Mouse (Mus musculus) liver, embryonic 15.5 days (tissue): ENCODE data around the gene Gm20388. TPM values are rescaled to one million over a fixed set of nuclear protein-coding genes. Genes with fewer than 3 reads are reported as not detected.

Experiments used
- ATAC-seq: fragments of 200-750 bp; cut with Nextera tagmentation; 2 replicates; pipeline ENCODE4 v1.8.0; 2017; ENCODE audit warnings: moderate number of reproducible peaks, mild to moderate bottlenecking, moderate library complexity; ENCODE audit not compliant: insufficient read depth
- H3K27ac ChIP-seq: fragments of 300-500 bp; sonication (generic); replicated peaks from 2 replicates; pipeline ENCODE4 v1.5.1; 2015; ENCODE audit warnings: mild to moderate bottlenecking, inconsistent platforms
- H3K27me3 ChIP-seq: fragments of 300-500 bp; sonication (generic); 2 replicates; pipeline ENCODE4 v1.6.1; 2015; ENCODE audit warnings: mild to moderate bottlenecking, inconsistent platforms
- H3K36me3 ChIP-seq: fragments of 300-500 bp; sonication (generic); replicated peaks from 2 replicates; pipeline ENCODE4 v1.6.1; 2015; ENCODE audit warnings: moderate library complexity, mild to moderate bottlenecking, inconsistent platforms
- H3K4me1 ChIP-seq: fragments of 300-500 bp; sonication (generic); replicated peaks from 2 replicates; pipeline ENCODE4 v1.6.1; 2015; ENCODE audit warnings: inconsistent platforms
- H3K4me2 ChIP-seq: fragments of 300-500 bp; sonication (generic); 2 replicates; pipeline ENCODE4 v1.6.1; 2015; ENCODE audit warnings: moderate library complexity, mild to moderate bottlenecking, inconsistent platforms
- H3K4me3 ChIP-seq: fragments of 300-500 bp; sonication (generic); replicated peaks from 2 replicates; pipeline ENCODE4 v1.5.1; 2015; ENCODE audit warnings: mild to moderate bottlenecking, inconsistent platforms
- H3K9ac ChIP-seq: fragments of 300-500 bp; sonication (generic); 2 replicates; pipeline ENCODE4 v1.6.1; 2015; ENCODE audit warnings: moderate library complexity, mild to moderate bottlenecking, inconsistent platforms
- H3K9me3 ChIP-seq: fragments of 300-500 bp; sonication (generic); replicated peaks from 2 replicates; pipeline ENCODE4 v1.6.1; 2016; ENCODE audit warnings: inconsistent platforms
- WGBS: fragments of 180-500 bp; shearing (Covaris S2); methylation state at CpG from one replicate; pipeline ENCODE4 v1.1.7; 2015; ENCODE audit warnings: mixed read lengths; ENCODE audit not compliant: insufficient replicate concordance; 5-methylcytosine and 5-hydroxymethylcytosine counted together
- polyA plus RNA-seq: library from polyadenylated mRNA; unstranded; fragments of >200 nt; fragmentation: Nextera tagmentation; extraction: Ambion mirVana; gene quantifications from 2 replicates; pipeline ENCODE4 v1.2.1, GENCODE M21; 2015

Gm20388 gene
- polyA plus RNA-seq, 1 experiment from 2014 or later: not detected

- Histone ChIP-seq H3K4me2 (no peak overlapping the region), H3K27ac (no peak overlapping the region), H3K9me3 (no peaks in the 10 kb centered on the region), H3K36me3 (no peaks in the 10 kb centered on the region), H3K4me1 (0 out of 2 replicates have a peak, but pooled peaks cover 4% of the 10 kb centered on the region), H3K4me3 (no peak overlapping the region), H3K9ac (no peak overlapping the region), H3K27me3 (no peaks in the 10 kb centered on the region)
- ATAC-seq: no peak
- 57% methylated on average over 12 of the region's 12 CpGs for WGBS
These were observed 2152.0 kb downstream of the Gm20388 start for GRCm38 (mm10) chr8:122062508-122063223.

DNA sequence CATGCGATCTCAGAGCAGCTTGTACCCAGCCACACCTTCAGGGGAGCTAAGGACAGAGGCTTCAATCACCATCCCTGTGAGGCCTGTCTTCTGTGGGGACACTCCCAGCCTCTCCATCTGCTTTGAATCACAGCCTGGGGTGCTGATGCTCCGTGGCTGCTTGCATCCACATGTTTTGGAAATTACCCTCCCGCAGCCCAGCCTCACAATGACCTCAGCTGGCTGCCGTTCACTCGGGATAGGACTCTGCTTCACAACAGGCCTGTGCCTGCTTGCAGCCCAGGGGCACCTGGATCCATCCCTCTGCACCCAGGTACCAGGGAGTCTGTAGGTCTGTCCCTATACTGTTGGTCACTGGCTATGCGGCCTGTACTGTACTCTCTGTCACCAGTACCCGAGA lies 2153.7 kb downstream of the Gm20388 start:
- Histone ChIP-seq H3K27me3 (no peaks in the 10 kb centered on the region), H3K36me3 (no peaks in the 10 kb centered on the region), H3K27ac (no peak overlapping the region), H3K9me3 (no peaks in the 10 kb centered on the region), H3K4me2 (no peak overlapping the region), H3K4me1 (0 out of 2 replicates have a peak, but pooled peaks cover 4% of the 10 kb centered on the region), H3K4me3 (no peak overlapping the region), H3K9ac (no peak overlapping the region)
- ATAC-seq: no peak
- 63% methylated on average over 7 of the region's 7 CpGs for WGBS

DNA sequence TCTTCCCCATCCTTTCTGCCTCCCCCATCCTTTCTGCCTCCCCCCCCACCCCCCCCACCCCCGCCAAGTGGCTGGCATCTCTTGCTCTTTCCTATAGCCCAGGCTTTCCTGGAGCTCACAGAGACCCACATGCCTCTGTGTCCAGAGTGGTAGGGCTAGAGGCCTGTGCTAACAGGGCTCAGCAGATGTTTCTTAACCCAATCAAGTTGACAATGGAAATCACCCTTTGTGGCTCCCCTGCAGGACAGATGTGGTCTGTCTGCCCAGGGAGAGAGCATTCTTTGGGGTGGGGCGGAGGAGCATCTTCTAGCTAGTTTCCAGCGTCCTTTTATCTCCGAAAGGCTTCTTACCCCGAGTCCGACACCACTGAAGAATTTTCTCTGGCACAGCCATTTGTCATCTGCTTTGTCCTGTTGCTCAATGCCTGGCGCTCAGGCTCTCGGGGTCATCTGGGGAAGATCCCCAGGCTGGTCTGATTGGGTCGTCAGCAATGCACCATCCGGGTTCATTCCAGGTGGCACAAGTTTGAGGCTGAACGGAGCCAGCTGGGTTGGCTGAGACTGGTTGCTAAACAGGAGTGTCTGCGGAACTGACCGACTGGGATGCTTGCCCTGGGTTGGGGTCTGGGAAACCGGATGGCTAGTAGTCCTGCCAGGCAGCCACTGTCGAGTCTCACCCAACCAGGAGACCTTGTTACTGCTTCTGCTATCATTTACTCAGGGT lies 2157.3 kb downstream of the Gm20388 start:
- Histone ChIP-seq H3K4me1 (0 out of 2 replicates have a peak, but pooled peaks cover 2% of the 10 kb centered on the region), H3K4me3 (no peak overlapping the region), H3K4me2 (no peak overlapping the region), H3K36me3 (no peaks in the 10 kb centered on the region), H3K27me3 (peaks cover 4% of the 10 kb centered on the region; the same call in 1 of the 2 replicates), H3K9ac (no peak overlapping the region), H3K27ac (no peak overlapping the region), H3K9me3 (no peaks in the 10 kb centered on the region)
- no peak for ATAC-seq
- 61% methylated on average over 15 of the region's 15 CpGs for WGBS

GRCm38 (mm10) chr8:122068609-122069008 lies 2158.0 kb downstream of the Gm20388 start:
- Histone ChIP-seq H3K9ac (no peak overlapping the region), H3K4me2 (no peak overlapping the region), H3K4me1 (no peaks in the 10 kb centered on the region), H3K27ac (no peak overlapping the region), H3K27me3 (peaks cover 4% of the 10 kb centered on the region; the same call in 1 of the 2 replicates), H3K9me3 (no peaks in the 10 kb centered on the region), H3K36me3 (no peaks in the 10 kb centered on the region), H3K4me3 (no peak overlapping the region)
- WGBS: 58% methylated on average over 13 of the region's 13 CpGs
- no peak for ATAC-seq

GRCm38 (mm10) chr8:122069281-122069680 lies 2158.6 kb downstream of the Gm20388 start:
- Histone ChIP-seq H3K9me3 (no peaks in the 10 kb centered on the region), H3K4me1 (no peaks in the 10 kb centered on the region), H3K4me2 (no peak overlapping the region), H3K4me3 (no peak overlapping the region), H3K27ac (no peak overlapping the region), H3K9ac (no peak overlapping the region), H3K36me3 (no peaks in the 10 kb centered on the region), H3K27me3 (peaks cover 4% of the 10 kb centered on the region; the same call in 1 of the 2 replicates)
- ATAC-seq: no peak
- 65% methylated on average over 11 of the region's 11 CpGs for WGBS

- WGBS: 47% methylated on average over 4 of the region's 4 CpGs
- no peak overlapping the region for H3K27ac ChIP-seq
- no peak overlapping the region for H3K4me3 ChIP-seq
- H3K9ac ChIP-seq: no peak overlapping the region
- no peak overlapping the region for H3K4me2 ChIP-seq
- H3K36me3 ChIP-seq: no peaks in the 10 kb centered on the region
- no peaks in the 10 kb centered on the region for H3K9me3 ChIP-seq
- no peak for ATAC-seq
- no peaks in the 10 kb centered on the region for H3K4me1 ChIP-seq
- peaks cover 15% of the 10 kb centered on the region for H3K27me3 ChIP-seq
These were observed 2160.6 kb downstream of the Gm20388 start for GRCm38 (mm10) chr8:122071193-122071592.

- Histone ChIP-seq H3K4me3 (no peak overlapping the region), H3K4me2 (no peak overlapping the region), H3K36me3 (no peaks in the 10 kb centered on the region), H3K9me3 (no peaks in the 10 kb centered on the region), H3K9ac (no peak overlapping the region), H3K27me3 (peaks cover 24% of the 10 kb centered on the region), H3K27ac (no peak overlapping the region), H3K4me1 (no peaks in the 10 kb centered on the region)
- 57% methylated on average over 9 of the region's 9 CpGs for WGBS
- no peak for ATAC-seq
These were observed 2163.3 kb downstream of the Gm20388 start for GRCm38 (mm10) chr8:122073964-122074363.

DNA sequence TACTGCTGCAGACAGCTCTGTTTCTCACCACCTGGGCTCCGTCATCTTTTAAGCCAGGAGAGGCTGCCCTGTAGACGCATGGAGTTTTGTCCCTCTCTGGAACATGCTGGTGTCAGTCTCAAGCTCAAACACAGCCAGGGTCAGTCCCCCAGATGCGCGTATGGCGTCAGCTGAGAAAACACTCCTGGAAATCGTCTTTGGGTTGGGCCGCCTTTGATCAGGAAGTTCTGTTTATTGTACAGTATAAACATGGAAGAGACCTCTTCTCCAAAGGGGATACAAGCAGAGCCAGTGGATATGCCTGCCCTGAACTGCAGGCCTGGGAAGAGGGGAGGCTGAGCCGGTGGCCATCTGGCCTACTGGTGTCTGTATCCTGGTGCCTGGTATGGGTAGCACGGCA lies 2163.8 kb downstream of the Gm20388 start:
- no peak for ATAC-seq
- Histone ChIP-seq H3K4me2 (no peak overlapping the region), H3K27me3 (peaks cover 24% of the 10 kb centered on the region), H3K9me3 (no peaks in the 10 kb centered on the region), H3K36me3 (no peaks in the 10 kb centered on the region), H3K4me3 (no peak overlapping the region), H3K4me1 (no peaks in the 10 kb centered on the region), H3K27ac (no peak overlapping the region), H3K9ac (no peak overlapping the region)
- WGBS: 51% methylated on average over 9 of the region's 9 CpGs

DNA sequence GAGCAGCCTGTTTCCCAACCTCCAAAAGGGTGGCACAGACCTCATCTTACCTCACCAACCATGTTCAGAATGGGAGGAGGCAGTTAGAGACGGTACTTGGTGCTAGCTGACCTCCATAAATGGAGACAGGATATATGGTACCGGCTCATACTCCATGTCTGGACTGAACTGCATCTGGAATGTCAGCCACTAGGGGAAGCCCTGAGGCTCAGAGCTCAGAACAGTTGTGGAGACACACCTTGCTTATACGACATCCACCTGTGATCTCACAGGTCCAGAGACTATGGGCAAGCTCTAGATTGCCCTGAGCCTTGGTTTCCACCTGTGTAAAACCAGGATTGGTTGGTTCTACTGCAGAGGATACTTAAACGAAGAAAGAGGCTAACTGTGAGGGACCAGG lies 2164.3 kb downstream of the Gm20388 start:
- H3K27ac ChIP-seq: no peak overlapping the region
- H3K36me3 ChIP-seq: no peaks in the 10 kb centered on the region
- no peak for ATAC-seq
- no peaks in the 10 kb centered on the region for H3K4me1 ChIP-seq
- H3K4me2 ChIP-seq: no peak overlapping the region
- H3K4me3 ChIP-seq: no peak overlapping the region
- no peaks in the 10 kb centered on the region for H3K9me3 ChIP-seq
- whole genome bisulfite sequencing: 49% methylated on average over 4 of the region's 4 CpGs
- H3K27me3 ChIP-seq: peaks cover 24% of the 10 kb centered on the region
- H3K9ac ChIP-seq: no peak overlapping the region

- Histone ChIP-seq H3K36me3 (no peaks in the 10 kb centered on the region), H3K4me2 (no peak overlapping the region), H3K4me1 (no peaks in the 10 kb centered on the region), H3K27me3 (peaks cover 24% of the 10 kb centered on the region), H3K9ac (no peak overlapping the region), H3K4me3 (no peak overlapping the region), H3K9me3 (no peaks in the 10 kb centered on the region), H3K27ac (no peak overlapping the region)
- WGBS: 27% methylated on average over 23 of the region's 23 CpGs
- ATAC-seq: no peak
These were observed 2165.7 kb downstream of the Gm20388 start for GRCm38 (mm10) chr8:122076183-122076842.

- H3K4me2 ChIP-seq: no peak overlapping the region
- no peak overlapping the region for H3K27ac ChIP-seq
- H3K9ac ChIP-seq: no peak overlapping the region
- 41% methylated on average over 12 of the region's 12 CpGs for WGBS
- H3K4me1 ChIP-seq: no peaks in the 10 kb centered on the region
- H3K36me3 ChIP-seq: no peaks in the 10 kb centered on the region
- no peaks in the 10 kb centered on the region for H3K9me3 ChIP-seq
- no peak overlapping the region for H3K4me3 ChIP-seq
- peaks cover 24% of the 10 kb centered on the region for H3K27me3 ChIP-seq
- ATAC-seq: no peak
These were observed 2167.7 kb downstream of the Gm20388 start for GRCm38 (mm10) chr8:122078321-122078720.
